Mouse (Mus musculus): ENCODE results near the gene Mthfd1l.

Mthfd1l gene

DNA sequence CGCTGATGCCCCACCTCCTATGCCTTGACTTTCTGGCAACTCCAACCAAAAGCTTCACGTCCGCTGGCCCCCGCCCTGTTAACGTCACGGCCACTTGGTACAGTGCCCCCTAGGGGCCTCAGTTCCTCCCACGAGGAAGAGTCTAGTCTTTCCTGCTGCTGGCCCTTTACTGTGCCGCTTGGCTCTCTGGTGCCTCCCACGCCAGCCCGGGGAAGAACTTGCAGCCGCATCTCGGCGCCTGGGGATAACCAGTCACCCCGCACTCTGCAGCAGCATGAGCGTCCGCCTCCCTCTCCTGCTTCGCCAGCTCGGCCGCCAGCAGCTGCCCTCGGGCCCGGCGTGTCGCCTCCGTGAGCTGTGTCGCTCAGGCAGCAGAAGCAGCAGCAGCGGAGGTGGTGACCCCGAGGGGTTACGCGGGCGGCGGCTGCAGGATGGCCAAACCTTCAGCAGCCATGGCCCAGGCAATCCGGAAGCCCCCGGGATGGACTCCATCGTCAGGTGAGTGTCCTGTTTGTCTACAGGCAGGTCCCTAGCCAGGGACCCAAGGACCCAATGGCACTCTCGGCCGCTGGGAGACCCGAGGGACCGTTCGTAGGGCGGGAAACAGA, at the start of gene Mthfd1l:
Gene Mthfd1l, plus strand, starts transcription at position 138 of the 608 bp plus-strand sequence.
- DNase-seq: peak; percentile 89

DNA sequence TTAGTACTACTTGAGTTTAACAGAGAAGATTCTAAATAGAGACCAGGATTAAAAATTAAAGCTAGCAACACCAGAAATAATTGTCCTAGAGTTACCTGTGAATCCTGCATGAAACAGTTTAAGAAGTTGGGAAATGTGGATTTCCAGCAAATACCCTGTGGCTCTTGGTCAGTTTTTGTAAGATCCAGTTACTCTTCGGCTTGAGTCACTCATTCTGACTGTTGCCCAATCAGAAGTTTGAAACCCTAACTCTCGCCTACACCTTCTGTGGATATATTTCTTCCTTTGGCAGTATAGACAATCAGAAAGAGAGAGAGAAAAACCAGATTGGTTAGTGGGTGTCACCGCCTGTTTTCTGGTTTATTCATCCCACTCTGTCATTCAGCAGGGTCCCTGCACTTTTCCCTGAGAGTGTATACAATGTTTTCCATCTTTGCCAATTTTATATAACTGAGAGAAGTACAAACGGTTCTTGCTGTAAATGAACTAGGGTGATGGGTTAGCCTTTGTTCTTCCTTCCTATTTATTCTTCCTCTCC, 44.8 kb upstream of the Mthfd1l start:
- DNase-seq: no peak

DNA sequence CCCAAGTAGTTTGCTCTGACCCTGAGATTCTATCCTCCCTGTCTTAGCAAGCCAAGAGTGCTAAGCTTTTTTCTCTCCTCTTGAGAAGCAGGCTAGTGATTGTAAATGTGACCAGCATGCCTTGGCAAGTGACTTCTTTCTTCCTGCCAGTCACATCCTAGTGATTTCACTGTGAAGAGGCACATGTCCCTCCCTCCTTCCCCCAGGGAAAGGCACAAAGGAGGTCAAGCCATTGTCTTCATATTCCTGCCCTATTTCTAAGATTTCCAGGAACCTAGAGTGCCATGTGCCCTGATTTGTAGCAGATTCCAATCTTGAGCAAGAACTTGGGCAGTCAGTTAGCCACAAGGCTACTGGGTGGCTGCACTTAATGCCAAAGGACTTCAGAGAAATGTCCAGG, 41.1 kb upstream of the Mthfd1l start:
- DNase-seq: no peak

DNA sequence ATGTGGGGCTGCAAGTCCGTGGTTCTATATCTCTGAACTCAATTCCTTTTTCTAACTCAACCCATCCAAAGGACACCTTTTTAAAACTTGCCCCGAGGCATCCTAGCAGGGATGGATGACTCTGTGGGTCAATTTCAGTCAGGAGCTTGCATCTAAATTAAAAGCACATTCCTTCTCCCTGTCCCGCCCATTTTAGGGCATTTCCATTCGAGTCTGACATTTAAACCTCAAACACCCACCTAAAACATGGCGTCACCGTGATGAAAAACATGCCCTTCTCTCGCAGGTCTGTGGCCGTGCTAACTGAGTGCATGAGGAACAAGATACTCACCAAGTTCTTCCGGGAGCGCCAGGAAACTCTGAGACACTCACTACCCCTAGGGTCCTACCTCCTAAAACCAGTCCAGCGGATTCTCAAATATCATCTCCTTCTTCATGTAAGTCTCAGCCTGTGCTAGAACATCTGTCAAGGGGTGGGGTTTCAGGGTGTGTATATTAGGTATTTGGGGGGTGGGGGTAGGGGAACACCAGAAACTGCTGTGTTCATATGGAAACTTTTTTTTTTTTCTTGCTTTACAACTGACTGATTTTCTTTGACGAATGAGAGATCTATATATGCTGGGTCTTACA, 39.5 kb upstream of the Mthfd1l start:
- no peak for DNase-seq

DNA sequence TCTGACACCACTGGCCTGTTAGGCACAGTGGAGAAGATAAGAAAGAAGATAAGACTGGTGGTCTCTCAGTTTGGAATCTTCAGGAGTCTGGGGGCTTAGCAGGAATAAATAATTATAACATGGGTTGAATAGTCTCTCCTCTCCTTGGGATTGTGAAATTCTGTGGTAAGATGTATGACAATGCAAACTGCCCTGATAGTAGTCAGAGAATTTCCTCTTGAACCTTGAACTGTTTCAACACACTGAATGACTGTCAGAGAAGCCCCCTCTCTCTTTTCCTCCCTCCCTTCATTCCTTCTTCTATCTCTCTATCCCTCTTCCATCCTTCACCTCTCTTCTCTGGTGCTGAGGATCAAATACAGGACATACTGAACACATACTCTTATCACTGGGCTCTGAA, 36.1 kb upstream of the Mthfd1l start:
- DNase-seq: no peak

DNA sequence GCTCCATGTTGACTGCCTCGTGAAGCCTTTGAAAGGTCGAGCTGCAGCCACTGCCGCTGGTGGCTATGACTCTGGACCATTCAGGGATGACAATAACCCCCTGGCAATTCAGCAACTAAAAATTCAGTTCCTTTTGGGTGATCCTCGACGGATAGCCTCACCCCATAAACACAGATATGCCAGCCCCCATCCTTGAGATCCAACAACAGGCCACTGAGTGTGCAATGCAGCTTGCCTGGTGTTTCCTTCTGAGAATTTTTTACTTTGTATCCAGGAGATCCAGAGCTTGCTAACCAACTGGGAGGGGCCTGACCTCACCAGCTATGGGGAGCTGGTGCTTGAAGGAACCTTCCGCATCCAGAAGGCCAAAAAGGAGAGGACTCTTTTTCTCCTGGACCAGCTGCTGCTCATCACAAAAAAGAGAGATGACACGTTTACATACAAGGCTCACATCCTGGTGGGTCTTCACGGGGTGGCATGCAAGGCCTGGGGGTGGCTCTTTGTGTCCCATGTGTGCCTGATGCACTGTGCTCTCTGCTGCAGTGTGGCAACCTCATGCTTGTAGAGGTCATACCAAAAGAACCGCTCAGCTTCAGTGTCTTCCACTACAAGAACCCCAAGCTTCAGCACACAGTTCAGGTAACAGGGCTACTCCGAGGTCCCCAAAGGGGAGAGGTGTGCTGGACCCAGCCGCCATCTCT, 32.9 kb upstream of the Mthfd1l start:
- no peak for DNase-seq

DNA sequence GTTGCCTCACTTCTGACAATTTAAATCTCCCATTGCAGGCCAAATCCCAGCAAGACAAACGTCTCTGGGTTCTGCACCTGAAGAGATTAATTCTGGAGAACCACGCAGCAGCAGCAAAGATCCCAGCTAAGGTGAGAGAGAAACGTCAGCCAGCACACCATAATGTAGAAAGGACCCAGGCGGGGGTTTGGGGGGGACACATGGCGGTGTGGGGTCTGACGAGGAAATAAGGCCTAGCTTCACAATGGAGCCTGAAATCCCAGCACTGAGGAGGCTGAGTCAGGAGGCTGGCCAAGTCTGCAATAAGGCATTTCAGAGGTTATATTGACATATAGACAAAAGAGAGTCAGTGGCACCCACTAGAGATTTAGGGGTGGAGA, 32.3 kb upstream of the Mthfd1l start:
- no peak for DNase-seq

GRCm38 (mm10) chr10:3941054-3941757, 31.7 kb upstream of the Mthfd1l start:
- DNase-seq: no peak

- no peak for DNase-seq
Observed at GRCm38 (mm10) chr10:3942289-3942688, 30.6 kb upstream of the Mthfd1l start.

DNA sequence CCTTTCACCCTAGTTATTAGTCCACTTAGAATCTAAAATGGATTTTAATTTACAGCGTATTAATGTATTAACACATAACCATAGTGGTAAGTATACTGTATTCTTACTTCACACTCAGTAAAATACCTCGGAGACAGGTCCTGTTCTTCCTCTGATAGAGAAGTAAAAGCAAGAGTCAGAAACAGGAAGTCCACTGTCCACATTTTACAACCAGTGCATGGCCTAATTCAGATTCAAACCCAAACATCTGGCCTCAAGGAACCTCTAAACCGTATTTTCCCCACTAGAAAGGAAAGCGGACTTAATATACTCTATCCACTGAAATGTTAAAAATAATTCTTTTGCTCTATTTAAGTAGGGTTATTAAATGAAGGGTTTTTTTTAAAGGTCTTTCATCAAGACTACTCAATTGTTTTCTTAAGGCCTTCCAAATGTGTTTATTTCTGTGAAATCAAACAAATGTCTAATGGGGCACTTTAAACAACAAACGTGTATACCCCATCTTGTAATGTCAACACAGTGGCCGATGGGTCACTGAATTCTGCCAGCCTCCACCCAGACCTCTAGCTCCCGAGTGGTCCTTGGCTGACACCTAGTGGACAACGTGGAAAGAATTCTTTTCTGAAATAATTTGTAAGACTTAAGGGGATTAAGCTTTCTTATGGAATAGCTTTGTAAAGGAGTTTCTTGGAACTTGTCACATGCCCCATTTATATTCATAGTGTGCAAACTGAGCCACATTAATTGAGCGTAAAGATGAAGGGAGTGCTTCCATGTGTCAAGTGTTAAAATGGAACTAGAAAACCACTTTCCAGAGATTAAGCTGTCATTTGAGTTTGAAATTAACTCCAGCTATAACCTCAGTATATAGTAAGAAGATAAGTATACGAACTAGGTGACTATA, 29.2 kb upstream of the Mthfd1l start:
- DNase-seq: peak; percentile 56

- no peak for DNase-seq
Observed at GRCm38 (mm10) chr10:3946871-3947270, 26.0 kb upstream of the Mthfd1l start.

- no peak for DNase-seq
Observed at GRCm38 (mm10) chr10:3947346-3947745, 25.6 kb upstream of the Mthfd1l start.

- no peak for DNase-seq
Observed at GRCm38 (mm10) chr10:3949306-3949705, 23.6 kb upstream of the Mthfd1l start.

GRCm38 (mm10) chr10:3956471-3956870, 16.4 kb upstream of the Mthfd1l start:
- DNase-seq: no peak

DNA sequence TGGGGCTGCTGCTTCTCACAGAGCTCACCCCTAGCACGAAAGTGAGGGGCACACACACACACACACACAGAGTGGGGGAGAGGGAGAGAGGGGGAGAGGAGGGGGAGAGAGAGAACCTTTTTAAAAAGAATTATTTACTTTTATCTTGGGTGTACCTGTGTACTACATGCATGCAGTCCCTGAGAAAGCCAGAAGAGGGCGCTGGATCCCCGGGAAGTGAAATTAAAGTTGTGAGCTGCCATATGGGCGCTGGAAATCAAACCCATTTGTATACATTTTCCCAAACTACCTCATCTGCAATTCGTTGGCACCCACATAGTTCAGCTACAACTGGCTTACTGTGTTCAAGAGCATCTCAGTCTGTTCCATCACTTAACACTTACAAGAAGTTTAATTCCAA, 14.3 kb upstream of the Mthfd1l start:
- no peak for DNase-seq

DNA sequence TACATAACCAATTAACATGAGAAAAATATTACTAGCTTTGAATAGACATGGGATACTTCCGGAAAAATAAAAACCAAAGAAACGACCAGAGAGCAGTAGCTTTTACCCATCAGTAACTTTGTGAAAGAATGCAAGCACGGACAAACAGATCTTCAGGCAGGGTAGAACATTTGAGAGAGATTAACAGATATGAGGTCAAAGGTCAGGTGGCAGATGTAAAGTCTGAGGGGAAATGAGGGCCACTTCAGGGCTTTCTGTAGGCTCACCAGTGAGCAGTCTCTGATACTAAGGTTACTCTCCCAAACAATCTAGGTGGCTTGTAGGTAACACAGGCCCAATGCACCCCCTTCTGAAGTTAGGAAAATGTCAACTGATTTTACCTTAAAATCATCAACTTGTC, 3.9 kb upstream of the Mthfd1l start:
- DNase-seq: no peak

DNA sequence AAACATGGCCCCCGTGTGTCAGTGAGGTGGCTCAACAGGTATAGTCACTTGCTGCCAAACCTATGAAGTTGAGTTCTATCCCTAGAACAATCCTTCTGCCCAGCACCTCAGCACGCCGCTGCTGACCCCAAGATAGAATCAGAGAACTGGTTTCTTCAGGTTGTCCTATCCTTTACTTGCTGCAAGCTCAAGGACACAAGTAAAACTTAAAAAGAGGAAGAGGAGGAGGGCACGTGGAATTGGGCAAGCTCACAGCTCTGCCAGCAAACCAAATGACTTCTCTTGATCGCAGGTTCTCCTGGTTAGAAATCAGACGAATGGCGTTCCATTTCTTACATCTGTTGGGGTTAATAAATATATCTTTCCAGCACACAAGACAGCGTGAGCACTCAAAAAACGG, 681 bp upstream of the Mthfd1l start:
- no peak for DNase-seq

- DNase-seq: peak; percentile 88
Observed at GRCm38 (mm10) chr10:3973589-3974070, 712 bp downstream of the Mthfd1l start.

- no peak for DNase-seq
Observed at GRCm38 (mm10) chr10:3974380-3974779, 1.5 kb downstream of the Mthfd1l start.

GRCm38 (mm10) chr10:3975898-3976622, 3.1 kb downstream of the Mthfd1l start:
- no peak for DNase-seq

DNA sequence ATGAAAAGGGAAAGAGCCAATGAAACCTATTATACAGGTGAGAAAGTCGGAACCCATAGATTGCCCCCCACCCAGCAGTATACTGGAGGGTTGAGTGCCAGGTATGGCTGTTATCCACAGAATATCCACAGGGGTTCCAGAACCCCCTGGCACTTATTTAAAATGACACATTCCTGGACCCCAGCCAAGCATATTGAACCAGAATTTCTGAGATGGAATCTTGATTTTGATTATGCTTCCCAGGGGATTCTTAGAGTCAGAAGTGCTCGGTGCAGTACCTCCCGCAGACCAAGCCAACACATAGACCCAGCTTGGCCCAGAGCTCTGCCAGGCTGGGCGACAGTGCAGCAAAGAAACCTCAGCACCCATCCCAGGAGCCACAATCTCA, 3.7 kb downstream of the Mthfd1l start:
- DNase-seq: no peak

DNA sequence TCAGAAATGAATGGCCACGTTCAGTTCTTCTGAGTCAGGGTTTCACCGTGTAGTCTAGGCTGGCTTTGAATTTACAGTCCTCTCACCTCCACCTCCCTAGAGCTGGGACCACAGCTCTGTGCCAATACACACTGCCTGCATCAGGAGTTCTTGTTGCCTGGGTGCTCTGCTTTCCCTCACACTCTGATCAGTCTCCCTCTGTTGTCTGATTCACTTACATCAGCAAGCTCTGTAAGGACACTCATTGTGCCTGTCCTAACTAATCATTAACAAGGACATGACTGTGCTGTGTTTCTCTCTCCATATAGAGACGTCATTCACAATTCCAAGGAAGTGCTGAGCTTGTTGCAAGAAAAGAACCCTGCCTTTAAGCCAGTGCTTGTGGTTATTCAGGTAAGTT, 5.4 kb downstream of the Mthfd1l start:
- no peak for DNase-seq

All from right cerebral cortex, adult 18-20 months (tissue).